ENCODE assay signal across 20 mouse cellular contexts in the genomic region with DNA sequence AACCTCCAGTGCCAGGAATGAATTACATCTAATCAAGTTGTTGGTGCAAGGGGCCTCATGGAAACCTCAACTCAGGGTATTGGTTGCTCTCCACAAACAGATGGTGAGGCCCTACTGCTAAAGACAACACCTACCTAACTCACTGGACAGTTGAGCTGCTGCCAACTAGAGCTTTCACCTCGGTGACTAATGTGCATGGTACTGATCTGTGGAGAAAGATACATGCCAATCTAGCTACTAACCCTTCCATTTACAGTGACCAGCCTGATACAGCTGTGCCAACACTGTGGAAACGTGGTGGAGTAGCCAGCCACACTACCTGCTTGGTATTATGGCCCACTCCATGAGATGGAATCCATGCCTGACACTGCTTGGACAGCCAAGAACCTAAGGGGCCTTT. TPM values are rescaled to one million over a fixed set of nuclear protein-coding genes. Genes with fewer than 3 reads are reported as not detected.
DNase-seq lines count a peak whose midpoint lies in the region; TF ChIP-seq lines count a peak whose summit lies in the region.
"Had no signal": no experiment of that assay in that cellular context is flagged by ENCODE, and none has a peak within 500 bp of the region (broad histone marks: within the 10 kb centered on the region; RNA-seq: fewer than 3 reads in every experiment).

No protein-coding gene starts in this region.

- H3K36me3 ChIP-seq in C2C12 (ENCODE audit: control insufficient read depth, insufficient read depth) = peaks cover 7% of the 10 kb centered on the region
- H3K36me3 ChIP-seq: midbrain, embryonic 15.5 days had no signal

- H3K79me2 ChIP-seq in C2C12 (ENCODE audit: control insufficient read depth, insufficient read depth) = peaks cover 100% of the 10 kb centered on the region

- no peak overlapping the region for H3ac ChIP-seq in C2C12 (ENCODE audit: control insufficient read depth, insufficient read length, low read depth)

- peak; percentile 71 for DNase-seq in heart, adult 11 months
- no peak for DNase-seq in heart, postnatal 4 days
- DNase-seq in cerebellum, adult 18-20 months = peak; percentile 71 to 77
- DNase-seq in cerebellum, postnatal 25 days = peak; percentile 71 to 84
- no peak for DNase-seq in retina, postnatal 1 day
- DNase-seq in left cerebral cortex, postnatal 14 days (ENCODE audit: low spot score in 2 of 2) = no peak
- no peak for DNase-seq in adrenal gland, postnatal 36 days
- DNase-seq: B cell, adult 2 months; kidney, adult 11 months; layer of hippocampus, postnatal 36 days; lung, adult 2 months; right cerebral cortex, postnatal 4 days had no signal

- H3K79me3 ChIP-seq in C2C12 (ENCODE audit: low read depth) = peaks cover 71% of the 10 kb centered on the region

- no peak for TF ChIP-seq CTCF in C2C12 (IDR thresholded peaks at IDR 0.05; ENCODE audit: control insufficient read depth, insufficient read depth, insufficient read length)

- no peak overlapping the region for H3K4me3 ChIP-seq in C2C12 (ENCODE audit: insufficient read depth, poor library complexity, severe bottlenecking)
- H3K4me3 ChIP-seq: embryonic facial prominence, embryonic 15.5 days; limb, embryonic 10.5 days; liver, embryonic 12.5 days; midbrain, embryonic 15.5 days had no signal

- intact Hi-C loops in left cerebral cortex, postnatal 14 days (cut with DNase I) = no loop called here

- no peaks in the 10 kb centered on the region for H3K27me3 ChIP-seq in C2C12 (ENCODE audit: control insufficient read depth, insufficient read depth, insufficient read length)
- H3K27me3 ChIP-seq: embryonic facial prominence, embryonic 15.5 days; liver, embryonic 12.5 days; midbrain, embryonic 15.5 days had no signal

TF ChIP-seq in C2C12, 6 proteins besides CTCF, POLR2A, EP300 and RAD21:
- peak; percentile 81 for TF ChIP-seq MYOD1 (IDR thresholded peaks at IDR 0.05; ENCODE audit: control insufficient read depth, insufficient read length, low read depth)
- peak; percentile 83 for TF ChIP-seq MAX (IDR thresholded peaks at IDR 0.05)
- TF ChIP-seq CEBPB (IDR thresholded peaks at IDR 0.05; ENCODE audit: low read depth) = no peak
- peak; percentile 19 for TF ChIP-seq FOSL1 (IDR thresholded peaks at IDR 0.05; ENCODE audit: insufficient read depth, low read length, poor library complexity, severe bottlenecking)

RNA-seq across cellular contexts. Expression of a gene that starts 11.1 kb away (rescaled TPM):
- 10 to 100 TPM; 17.8 to 19.2 TPM for total RNA-seq in heart, postnatal 4 days (2021)
- polyA plus RNA-seq in C2C12 (2012; fragmentation: generic; extraction: Trizol) = 9.5 TPM
- 10 to 100 TPM; 41.3 to 48.3 TPM for total RNA-seq in left cerebral cortex, postnatal 14 days (2021)
- total RNA-seq in adrenal gland, postnatal 36 days (2021) = 10 to 100 TPM; 24.1 to 28.8 TPM

RNA-seq across cellular contexts. Expression of a gene that starts 11.2 kb away (rescaled TPM):
- 1 to 10 TPM; 4.1 to 5.5 TPM for total RNA-seq in heart, postnatal 4 days (2021)
- polyA plus RNA-seq in C2C12 (2012; fragmentation: generic; extraction: Trizol) = 9.2 TPM
- total RNA-seq in left cerebral cortex, postnatal 14 days (2021) = 100 to 1,000 TPM; 327 to 340 TPM
- 1 to 10 TPM; 5.5 to 5.9 TPM for total RNA-seq in adrenal gland, postnatal 36 days (2021)
- total RNA-seq: granulocyte monocyte progenitor cell, adult 5-6 weeks; hematopoietic stem cell, adult 5-6 weeks; megakaryocyte-erythroid progenitor cell, adult 5-6 weeks had no signal

Comparison
In these comparisons a context has a peak if more than half of its experiments do, and no peak if none do; other contexts are left out.
1. DNase-seq: peak in heart, adult 11 months (single experiment), cerebellum, adult 18-20 months (2 of 2) and cerebellum, postnatal 25 days (2 of 2); none in heart, postnatal 4 days (single experiment), retina, postnatal 1 day (single experiment), left cerebral cortex, postnatal 14 days (0 of 2) and adrenal gland, postnatal 36 days (0 of 2).
2. RNA of a gene that starts 11.2 kb away (total RNA-seq): 327 to 340 TPM in left cerebral cortex, postnatal 14 days; 5.5 to 5.9 TPM in adrenal gland, postnatal 36 days and 4.1 to 5.5 TPM in heart, postnatal 4 days; every median in the first group is over 10 times any median in the second.